Mouse (Mus musculus): ENCODE results near the gene Cradd.

- no peak for TF ChIP-seq GATA1 (IDR thresholded peaks at IDR 0.05; ENCODE audit: low read length)
- no peak for TF ChIP-seq TAL1 (IDR thresholded peaks at IDR 0.05; ENCODE audit: low read length)
Measured at GRCm38 (mm10) chr10:95184210-95184609, 139.7 kb downstream of the Cradd start.
